21 mouse cellular contexts compared by ENCODE assay signal in genomic region chr3:138747035-138747434, GRCm38 (mm10). TPM values are rescaled to one million over a fixed set of nuclear protein-coding genes. Genes with fewer than 3 reads are reported as not detected.
DNase-seq lines count a peak whose midpoint lies in the region; ATAC-seq lines count a peak whose summit lies in the region.
"Had no signal": no experiment of that assay in that cellular context is flagged by ENCODE, and none has a peak within 500 bp of the region (broad histone marks: within the 10 kb centered on the region; RNA-seq: fewer than 3 reads in every experiment).

No protein-coding gene starts in this region.

- DNase-seq in cerebellum, adult 11 months, result peak; percentile 10
- no peak for DNase-seq in cerebellum, postnatal 4 days (ENCODE audit: low spot score in 2 of 2)
- DNase-seq in frontal cortex, postnatal 14 days (ENCODE audit: low spot score in 2 of 2), result no peak
- peak; percentile 37 for DNase-seq in right cerebral cortex, adult 18-20 months
- DNase-seq in right cerebral cortex, postnatal 4 days, result no peak
- no peak for DNase-seq in thymus, adult 18-20 months
- DNase-seq: adrenal gland, postnatal 10 days; adrenal gland, postnatal 36 days; cerebellum, postnatal 10 days; embryo, embryonic 11 days; gastrocnemius, adult 2 months; gastrocnemius, postnatal 14 days; heart, adult 18-20 months; heart, postnatal 10 days; heart, postnatal 36 days had no signal

- ATAC-seq in frontal cortex, adult (ENCODE audit: low TSS enrichment), result peak; percentile 8; the same call in 1 of the 2 replicates
- no peak for ATAC-seq in megakaryocyte-erythroid progenitor cell, adult 5-6 weeks (replicated peaks; ENCODE audit: low FRiP score, low TSS enrichment, poor library complexity, severe bottlenecking)
- ATAC-seq: forebrain, embryonic 15.5 days; hindbrain, embryonic 16.5 days; intestine, embryonic 15.5 days; Patski had no signal

RNA-seq across cellular contexts. Expression of gene Tspan5, which starts 5.0 kb away (rescaled TPM):
- total RNA-seq in megakaryocyte-erythroid progenitor cell, adult 5-6 weeks (2014; fragmentation: Nextera tagmentation), result 1.8 and 3.5 TPM in 2 replicates
- 3.4 and 7.5 TPM in 2 replicates for total RNA-seq in megakaryocyte-erythroid progenitor cell, adult 5-6 weeks (2017)

Comparison
In these comparisons a context has a peak if more than half of its experiments do, and no peak if none do; other contexts are left out.
1. DNase-seq: peak in cerebellum, adult 11 months (single experiment) and right cerebral cortex, adult 18-20 months (single experiment); none in cerebellum, postnatal 4 days (0 of 2), frontal cortex, postnatal 14 days (0 of 2), right cerebral cortex, postnatal 4 days (single experiment) and thymus, adult 18-20 months (0 of 2).